Mouse (Mus musculus) G1E (cell line): ENCODE data around the gene Ccdc92. TPM values are rescaled to one million over a fixed set of nuclear protein-coding genes. Genes with fewer than 3 reads are reported as not detected.

Experiments
- ATAC-seq: 2 replicates; pipeline ENCODE4 v1.8.0; 2016; ENCODE audit warnings: mild to moderate bottlenecking; ENCODE audit not compliant: insufficient number of reproducible peaks, poor library complexity, low FRiP score, severe bottlenecking; ENCODE audit errors: extremely low read depth
- DNase-seq: peaks from one replicate; pipeline ENCODE4 v3.0.0; 2012; ENCODE audit warnings: low spot score
- H3K27me3 ChIP-seq: 2 replicates; pipeline ENCODE4 v1.6.1; 2012; ENCODE audit warnings: mild to moderate bottlenecking, low read length, inconsistent platforms; ENCODE audit not compliant: insufficient read depth
- H3K36me3 ChIP-seq: replicated peaks from 2 replicates; pipeline ENCODE3; 2012; ENCODE audit warnings: mild to moderate bottlenecking, inconsistent platforms
- H3K4me1 ChIP-seq: 2 replicates; pipeline ENCODE4 v1.6.1; 2012; ENCODE audit warnings: low read depth, low read length, inconsistent platforms, mixed read lengths; ENCODE audit not compliant: insufficient read depth
- H3K4me3 ChIP-seq: 2 replicates; pipeline ENCODE4 v1.5.1; 2012; ENCODE audit warnings: low read depth, mild to moderate bottlenecking, inconsistent platforms, low read length, moderate library complexity, mixed read lengths
- H3K9me3 ChIP-seq: replicated peaks from 2 replicates; pipeline ENCODE4 v1.6.1; 2012; ENCODE audit warnings: inconsistent platforms
- CTCF ChIP-seq: IDR thresholded peaks from 2 replicates; pipeline ENCODE4 v1.5.1; 2012; ENCODE audit warnings: low read depth, low read length, inconsistent platforms, mixed read lengths
- GATA1 ChIP-seq: IDR thresholded peaks from 2 replicates; pipeline ENCODE4 v1.6.1; 2012; ENCODE audit warnings: borderline replicate concordance, low read length, inconsistent platforms, mixed read lengths
- GATA2 ChIP-seq: IDR thresholded peaks from 2 replicates; pipeline ENCODE4 v1.6.1; 2012; ENCODE audit warnings: low read depth, low read length, inconsistent platforms, borderline replicate concordance
- POLR2AphosphoS5 ChIP-seq: IDR thresholded peaks from 2 replicates; pipeline ENCODE4 v1.6.1; 2012; ENCODE audit warnings: low read depth, low read length, inconsistent platforms; ENCODE audit not compliant: insufficient replicate concordance
- TAL1 ChIP-seq: conservative IDR thresholded peaks from 2 replicates; pipeline ENCODE4 v1.6.1; 2012; ENCODE audit warnings: low read depth, low read length, inconsistent platforms, mixed read lengths
- polyA plus RNA-seq: library from polyadenylated mRNA; stranded (reverse); fragments of >175 nt; gene quantifications from 2 replicates; pipeline ENCODE4 v1.2.3, GENCODE M21; 2012
- total RNA-seq, 2 experiments: library from RNA; stranded (forward) in 1 of 2; stranded (reverse) in 1 of 2; fragments of 200-1000 nt in 1 of 2; fragments of >200 nt in 1 of 2; fragmentation: Nextera tagmentation in 1 of 2; gene quantifications; 2 replicates each; pipeline ENCODE4 v1.2.3; 2014 to 2017

Gene Ccdc92
- total and polyA plus RNA-seq, 3 experiments, result 1.2 to 1.5 TPM; not detected in 1

- TF ChIP-seq GATA2, result no peak
- TF ChIP-seq GATA1, result no peak
- no peak for TF ChIP-seq POLR2AphosphoS5
- no peak for TF ChIP-seq TAL1
- TF ChIP-seq CTCF, result no peak
- no peak for ATAC-seq
- Histone ChIP-seq H3K4me1 (no peaks in the 10 kb centered on the region), H3K36me3 (no peaks in the 10 kb centered on the region), H3K4me3 (no peak overlapping the region), H3K27me3 (no peaks in the 10 kb centered on the region), H3K9me3 (no peaks in the 10 kb centered on the region)
- no peak for DNase-seq
These were observed 38.7 kb upstream of the Ccdc92 start for GRCm38 (mm10) chr5:124900738-124901490.

DNA sequence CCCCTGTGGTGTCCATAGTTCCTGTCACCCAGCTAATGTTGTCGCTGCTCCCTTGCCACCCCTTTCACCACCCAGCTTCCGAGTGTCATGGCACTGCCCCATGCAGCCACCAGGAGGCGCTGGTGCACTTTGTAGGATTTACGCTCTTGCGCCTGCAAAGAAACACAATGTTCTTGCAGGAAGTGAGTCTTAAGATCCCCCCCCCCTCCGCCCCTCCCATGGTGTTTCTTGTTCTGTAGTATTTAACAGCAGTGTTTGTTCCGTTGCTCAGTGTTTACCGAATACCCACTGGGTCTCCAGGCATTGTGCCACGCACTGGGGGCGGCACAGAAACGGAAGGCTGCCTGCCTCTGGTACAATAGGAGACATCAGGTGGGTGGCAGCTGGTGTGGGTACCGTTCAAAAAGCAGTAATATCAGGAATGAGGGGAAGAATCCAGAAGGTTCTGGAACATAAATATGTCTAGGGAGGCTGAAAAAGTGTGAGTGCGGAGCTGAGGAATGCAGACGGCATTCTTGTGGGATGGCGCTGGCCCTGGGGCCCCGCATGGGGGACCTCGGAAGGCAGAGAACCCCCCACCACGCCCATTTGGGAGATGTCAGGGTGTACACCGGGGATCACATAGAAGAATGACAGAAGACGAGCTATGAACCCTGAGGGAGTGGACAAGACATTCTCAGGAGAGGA is 37.9 kb upstream of the Ccdc92 start:
- Histone ChIP-seq H3K9me3 (no peaks in the 10 kb centered on the region), H3K36me3 (no peaks in the 10 kb centered on the region), H3K4me3 (no peak overlapping the region), H3K4me1 (no peaks in the 10 kb centered on the region), H3K27me3 (no peaks in the 10 kb centered on the region)
- TF ChIP-seq POLR2AphosphoS5 (no peak), TAL1 (no peak), GATA1 (no peak), CTCF (peak; percentile 66)
- peak; percentile 18 for DNase-seq
- no peak; the same call in 1 of the 2 replicates for ATAC-seq

GRCm38 (mm10) chr5:124896135-124896534 is 33.9 kb upstream of the Ccdc92 start:
- H3K4me1 ChIP-seq, result no peaks in the 10 kb centered on the region
- ATAC-seq (no peak), DNase-seq (no peak)
- peaks cover 3% of the 10 kb centered on the region for H3K36me3 ChIP-seq
- no peaks in the 10 kb centered on the region for H3K27me3 ChIP-seq
- no peak for TF ChIP-seq GATA1
- no peak for TF ChIP-seq TAL1
- TF ChIP-seq CTCF, result no peak
- no peak for TF ChIP-seq POLR2AphosphoS5
- no peak for TF ChIP-seq GATA2
- no peak overlapping the region for H3K4me3 ChIP-seq
- H3K9me3 ChIP-seq, result no peaks in the 10 kb centered on the region

- no peak for ATAC-seq
- Histone ChIP-seq H3K4me1 (no peaks in the 10 kb centered on the region), H3K27me3 (no peaks in the 10 kb centered on the region), H3K4me3 (no peak overlapping the region), H3K36me3 (peaks cover 33% of the 10 kb centered on the region), H3K9me3 (no peaks in the 10 kb centered on the region)
- no peak for DNase-seq
- TF ChIP-seq CTCF (no peak), TAL1 (no peak), POLR2AphosphoS5 (no peak), GATA1 (no peak), GATA2 (no peak)
These were observed 29.7 kb upstream of the Ccdc92 start for GRCm38 (mm10) chr5:124891921-124892370.

DNA sequence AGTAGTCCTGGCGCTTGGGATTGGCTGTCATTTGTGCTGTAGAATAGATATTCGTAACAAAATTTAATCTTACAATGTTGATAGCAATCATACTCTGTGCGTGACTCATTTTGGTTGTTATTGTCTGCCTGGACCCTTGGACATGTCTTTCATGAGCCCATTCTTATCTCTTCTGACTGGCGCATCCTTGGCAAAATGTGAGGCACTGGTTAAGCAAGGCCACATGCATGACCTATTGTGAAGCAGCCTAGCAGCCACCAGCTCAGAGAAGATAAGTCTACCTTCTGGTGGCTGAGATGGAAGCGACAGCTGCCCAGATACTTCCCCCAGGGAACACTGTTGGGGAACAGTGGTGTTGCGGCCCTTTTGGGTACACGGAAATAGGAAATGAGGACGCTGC is 26.4 kb upstream of the Ccdc92 start:
- no peak for TF ChIP-seq GATA2
- no peak for TF ChIP-seq POLR2AphosphoS5
- TF ChIP-seq GATA1, result no peak
- TF ChIP-seq CTCF, result no peak
- no peak for TF ChIP-seq TAL1
- H3K36me3 ChIP-seq, result peaks cover 66% of the 10 kb centered on the region
- ATAC-seq, result no peak

DNA sequence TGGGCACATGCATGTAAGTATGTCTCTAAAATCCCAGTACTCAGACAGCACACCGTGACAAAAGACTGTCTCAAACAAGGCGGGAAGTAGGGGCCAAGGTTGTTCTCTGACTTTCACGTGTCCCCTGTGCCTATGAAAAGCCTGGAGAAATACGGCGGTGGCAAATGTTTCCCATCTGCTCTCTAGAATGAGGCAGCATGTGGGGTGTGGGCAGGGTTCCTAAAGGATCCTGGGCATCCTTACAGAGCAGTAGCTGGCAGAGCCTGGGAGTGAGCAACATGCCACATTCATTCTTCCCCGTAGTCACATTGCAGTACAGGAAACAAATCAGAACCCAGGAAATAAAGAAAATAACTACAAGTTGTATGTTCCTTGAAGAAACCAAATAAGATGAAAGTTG is 21.7 kb upstream of the Ccdc92 start:
- Histone ChIP-seq H3K4me3 (no peak overlapping the region), H3K9me3 (no peaks in the 10 kb centered on the region), H3K27me3 (no peaks in the 10 kb centered on the region), H3K36me3 (peaks cover 96% of the 10 kb centered on the region), H3K4me1 (0 out of 2 replicates have a peak, but pooled peaks cover 2% of the 10 kb centered on the region)
- no peak for ATAC-seq
- no peak for DNase-seq
- TF ChIP-seq TAL1, result no peak
- no peak for TF ChIP-seq CTCF
- TF ChIP-seq POLR2AphosphoS5, result no peak
- TF ChIP-seq GATA1, result no peak
- no peak for TF ChIP-seq GATA2

More for the DNA sequence above, 26.4 kb upstream of the Ccdc92 start:
- H3K4me3 ChIP-seq, result no peak overlapping the region
- DNase-seq, result no peak
- H3K4me1 ChIP-seq, result no peaks in the 10 kb centered on the region
- no peaks in the 10 kb centered on the region for H3K27me3 ChIP-seq
- H3K9me3 ChIP-seq, result no peaks in the 10 kb centered on the region
